Mouse (Mus musculus): Measurements from ENCODE around the gene Hist2h4.

DNA sequence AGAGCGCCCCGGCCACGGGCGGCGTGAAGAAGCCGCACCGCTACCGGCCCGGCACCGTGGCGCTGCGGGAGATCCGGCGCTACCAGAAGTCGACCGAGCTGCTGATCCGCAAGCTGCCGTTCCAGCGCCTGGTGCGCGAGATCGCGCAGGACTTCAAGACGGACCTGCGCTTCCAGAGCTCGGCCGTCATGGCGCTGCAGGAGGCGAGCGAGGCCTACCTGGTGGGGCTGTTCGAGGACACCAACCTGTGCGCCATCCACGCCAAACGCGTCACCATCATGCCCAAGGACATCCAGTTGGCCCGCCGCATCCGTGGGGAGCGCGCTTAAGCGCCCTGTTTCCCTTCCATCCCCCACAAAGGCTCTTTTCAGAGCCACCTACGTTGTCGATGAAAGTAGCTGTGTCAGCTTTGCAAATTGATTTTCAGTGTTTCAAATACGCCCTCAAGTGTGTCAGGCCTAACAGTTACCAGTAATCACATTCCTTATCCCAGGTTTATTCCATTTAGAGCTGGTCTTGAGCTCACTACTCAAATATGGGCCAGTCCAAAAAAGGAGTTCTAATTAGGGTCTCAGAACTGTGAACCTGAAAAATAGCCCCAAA lies 5.8 kb upstream of the Hist2h4 start:
- TF ChIP-seq POLR2A (IDR thresholded peaks at IDR 0.05; ENCODE audit: control insufficient read depth, extremely low read depth, insufficient read depth, low read length, poor library complexity) (peak; percentile 44; the same call in 1 of the 2 replicates), CTCF (IDR thresholded peaks at IDR 0.05; ENCODE audit: borderline replicate concordance, control insufficient read depth, extremely low read depth, insufficient read depth, low read length, poor library complexity) (0 out of 2 replicates have a peak, but pooled peaks have one; percentile 24)

Data from thymus, adult 2 months (tissue).